Mouse (Mus musculus) olfactory bulb, adult 2 months (tissue): ENCODE data around the gene Slc22a3. TPM values are rescaled to one million over a fixed set of nuclear protein-coding genes. Genes with fewer than 3 reads are reported as not detected.

Experiments
- H3K27ac ChIP-seq: fragments of 200-500 bp; 2 replicates; pipeline ENCODE4 v1.5.1; 2012; ENCODE audit warnings: low read depth, low read length; ENCODE audit not compliant: insufficient read depth
- H3K4me1 ChIP-seq: fragments of 200-500 bp; 2 replicates; pipeline ENCODE4 v1.6.1; 2012; ENCODE audit warnings: low read length; ENCODE audit not compliant: control insufficient read depth, insufficient read depth
- H3K4me3 ChIP-seq: fragments of 200-500 bp; 2 replicates; pipeline ENCODE4 v1.5.1; 2012; ENCODE audit warnings: mild to moderate bottlenecking, low read depth, low read length, moderate library complexity; ENCODE audit not compliant: insufficient read depth
- CTCF ChIP-seq: fragments of 200-500 bp; IDR thresholded peaks from 2 replicates; pipeline ENCODE4 v1.5.1; 2012; ENCODE audit warnings: low read depth, mild to moderate bottlenecking, low read length, moderate library complexity; ENCODE audit not compliant: insufficient read depth
- POLR2A ChIP-seq: fragments of 200-500 bp; IDR thresholded peaks from 2 replicates; pipeline ENCODE4 v1.6.1; 2012; ENCODE audit warnings: mild to moderate bottlenecking, low read depth, low read length, moderate library complexity; ENCODE audit not compliant: insufficient read depth
- WGBS: fragments of 180-500 bp; shearing (Covaris S2); methylation state at CpG from one replicate; pipeline ENCODE4 v1.1.7; 2018; 5-methylcytosine and 5-hydroxymethylcytosine counted together
- polyA plus RNA-seq: library from polyadenylated mRNA; stranded (reverse); fragments of >200 nt; gene quantifications from 2 replicates; pipeline ENCODE4 v1.2.4, GENCODE M21; 2012; ENCODE audit warnings: low replicate concordance; ENCODE audit not compliant: missing spikeins, insufficient read depth, insufficient read length

Slc22a3 gene
- polyA plus RNA-seq, 1 experiment = not detected

DNA sequence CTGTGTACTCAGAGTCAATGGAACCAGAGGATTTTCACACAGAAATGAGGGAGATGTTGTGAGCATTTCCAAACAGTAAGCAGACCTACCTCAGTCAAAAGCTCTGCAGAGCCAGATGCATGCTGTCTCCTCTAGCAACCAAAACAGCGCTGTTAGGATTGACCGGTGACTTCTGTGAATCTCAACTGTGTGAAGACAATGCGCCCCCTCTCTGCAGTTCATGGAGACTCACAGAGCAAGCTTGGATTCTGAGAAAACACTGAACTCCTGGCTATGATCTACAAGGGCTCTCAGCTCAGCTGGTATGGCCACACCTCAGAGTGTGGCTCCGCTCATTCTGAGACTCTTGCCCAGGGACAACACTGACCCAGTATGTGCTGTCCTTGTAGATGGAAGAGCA is 56.3 kb downstream of the Slc22a3 start:
- Histone ChIP-seq H3K4me3 (no peak overlapping the region), H3K4me1 (no peaks in the 10 kb centered on the region), H3K27ac (no peak overlapping the region)
- 53% methylated on average over 4 of the region's 4 CpGs for WGBS
- TF ChIP-seq POLR2A (no peak), CTCF (no peak)

DNA sequence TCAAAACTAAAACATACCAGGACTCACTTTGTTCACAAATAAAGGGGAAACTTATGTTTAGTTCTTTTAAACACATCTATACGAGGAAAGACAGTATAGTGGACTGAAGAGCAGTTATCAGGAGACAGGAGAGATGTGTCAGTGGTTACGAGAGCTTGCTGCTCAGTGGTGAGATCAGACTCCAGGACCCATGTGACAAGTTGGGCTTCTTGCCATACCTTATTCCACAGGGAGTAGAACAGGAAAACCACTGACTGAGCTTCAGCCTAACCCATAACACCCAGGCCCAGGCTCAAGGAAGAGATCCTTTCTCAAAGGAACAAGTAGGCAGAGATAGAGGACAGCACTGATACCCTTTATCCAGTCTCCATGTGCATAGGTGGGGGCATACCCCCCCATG is 62.9 kb downstream of the Slc22a3 start:
- 87% methylated on average over 2 of the region's 2 CpGs for WGBS

DNA sequence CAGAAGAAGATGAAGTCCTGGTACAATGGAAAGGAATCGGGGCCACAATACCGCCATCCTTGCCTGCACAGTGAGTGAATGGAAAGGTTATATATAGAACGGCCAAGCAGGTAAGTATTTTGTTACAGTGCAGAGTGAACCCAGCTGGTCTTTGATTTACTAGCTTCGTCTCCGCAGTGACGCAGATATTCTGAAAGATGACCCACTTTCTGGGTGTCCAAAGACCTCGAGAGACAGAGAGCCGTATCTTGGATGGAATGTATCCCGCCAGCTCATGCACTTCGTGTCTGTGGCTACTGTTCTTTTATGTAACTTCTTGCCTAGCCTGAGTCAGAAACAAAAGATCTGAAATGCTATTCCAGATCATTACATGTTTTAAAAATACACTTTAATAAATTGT is 69.7 kb downstream of the Slc22a3 start:
- no peak overlapping the region for H3K27ac ChIP-seq
- no peak overlapping the region for H3K4me3 ChIP-seq
- no peaks in the 10 kb centered on the region for H3K4me1 ChIP-seq
- TF ChIP-seq POLR2A (no peak), CTCF (no peak)
- WGBS = 77% methylated on average over 10 of the region's 10 CpGs

More for the DNA sequence above, 62.9 kb downstream of the Slc22a3 start:
- Histone ChIP-seq H3K27ac (no peak overlapping the region), H3K4me1 (no peaks in the 10 kb centered on the region), H3K4me3 (no peak overlapping the region)
- TF ChIP-seq CTCF (no peak), POLR2A (no peak)

DNA sequence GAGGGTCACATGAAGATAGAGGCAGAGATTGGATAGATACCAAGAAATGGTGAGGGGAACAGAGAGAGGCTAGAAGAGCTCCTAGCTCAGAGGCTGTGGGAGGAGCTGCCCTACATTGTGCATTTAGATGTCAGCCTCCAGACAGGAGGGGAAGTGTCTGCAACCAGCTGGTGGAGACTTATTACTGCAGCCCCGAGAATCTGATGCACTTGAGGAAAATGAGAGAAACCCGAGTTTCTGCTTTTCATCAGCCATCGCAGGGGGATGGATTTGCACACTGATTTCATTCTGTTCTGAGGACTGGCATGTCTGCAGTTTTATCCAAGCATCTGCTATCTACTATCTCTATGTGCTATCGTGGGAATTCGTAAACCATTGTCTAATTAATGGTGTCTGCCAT is 75.8 kb downstream of the Slc22a3 start:
- Histone ChIP-seq H3K4me1 (peaks cover 12% of the 10 kb centered on the region), H3K27ac (peak overlapping the region; percentile 47), H3K4me3 (no peak overlapping the region)
- TF ChIP-seq CTCF (no peak), POLR2A (no peak)
- WGBS = 22% methylated on average over 5 of the region's 5 CpGs

DNA sequence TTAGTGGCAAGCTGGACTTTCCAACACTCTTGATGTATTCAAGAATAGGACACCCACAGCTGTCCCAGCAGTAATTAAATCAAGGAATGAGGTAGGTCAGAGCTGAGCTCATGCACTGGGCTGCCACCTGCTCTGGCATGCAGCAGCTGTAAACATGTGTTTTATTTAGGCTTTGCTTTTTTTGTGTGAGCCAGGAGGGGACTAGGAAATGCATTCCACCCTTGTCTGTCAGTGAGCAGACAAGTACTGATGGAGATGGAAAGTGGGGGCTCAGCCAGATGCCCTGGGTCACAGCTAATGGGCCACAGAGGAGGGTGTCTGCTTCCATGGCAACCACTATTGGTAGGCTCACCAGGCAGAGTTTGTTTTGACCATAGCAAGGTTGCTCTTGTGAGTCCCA is 79.1 kb downstream of the Slc22a3 start:
- H3K27ac ChIP-seq = no peak overlapping the region
- no peak overlapping the region for H3K4me3 ChIP-seq
- peaks cover 12% of the 10 kb centered on the region for H3K4me1 ChIP-seq
- TF ChIP-seq CTCF = no peak
- TF ChIP-seq POLR2A = no peak

DNA sequence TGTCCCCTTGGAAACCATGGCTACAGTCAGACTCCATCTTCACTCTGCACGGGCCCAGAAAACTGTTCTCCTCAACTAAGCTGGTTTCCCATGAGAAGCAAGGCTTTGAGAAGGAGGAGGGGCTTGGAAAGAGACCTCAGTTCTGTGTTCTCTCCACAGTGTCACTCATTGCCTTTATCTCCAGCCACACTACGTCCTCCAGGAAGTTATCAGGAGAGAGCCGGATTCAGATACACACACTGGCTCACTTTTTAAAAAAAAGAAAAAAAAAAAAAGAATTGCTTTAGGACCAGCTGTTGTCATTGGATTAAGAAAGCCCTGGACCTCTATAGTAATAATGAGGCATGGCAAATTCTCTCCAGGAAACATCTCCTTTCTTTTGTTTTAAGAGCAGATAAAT is 80.3 kb downstream of the Slc22a3 start:
- H3K27ac ChIP-seq = no peak overlapping the region
- 62% methylated on average over 3 of the region's 3 CpGs for WGBS
- TF ChIP-seq POLR2A (no peak), CTCF (no peak)

DNA sequence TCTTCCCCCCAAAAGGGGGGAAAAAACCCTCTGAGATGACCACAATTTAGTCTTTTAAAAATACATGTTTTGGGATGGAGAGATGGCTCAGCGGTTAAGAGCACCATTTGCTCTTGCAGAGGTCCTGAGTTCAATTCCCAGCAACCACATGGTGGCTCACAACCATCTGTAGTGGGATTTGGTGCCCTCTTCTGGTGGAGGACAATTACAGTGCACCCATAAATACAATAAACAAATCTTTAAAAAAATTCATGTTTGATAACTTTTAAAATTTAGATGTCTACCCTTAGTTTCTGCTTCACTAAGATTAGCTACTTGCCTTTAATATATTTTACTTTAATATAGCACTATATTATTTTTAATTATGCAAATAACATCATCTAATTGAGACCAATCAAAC is 85.4 kb downstream of the Slc22a3 start:
- Histone ChIP-seq H3K27ac (no peak overlapping the region), H3K4me3 (no peak overlapping the region), H3K4me1 (no peaks in the 10 kb centered on the region)
- TF ChIP-seq CTCF (no peak), POLR2A (no peak)
- WGBS = 84% methylated on average over 1 of the region's 1 CpGs

More for the DNA sequence above, 80.3 kb downstream of the Slc22a3 start:
- H3K4me3 ChIP-seq = no peak overlapping the region
- peaks cover 9% of the 10 kb centered on the region for H3K4me1 ChIP-seq

DNA sequence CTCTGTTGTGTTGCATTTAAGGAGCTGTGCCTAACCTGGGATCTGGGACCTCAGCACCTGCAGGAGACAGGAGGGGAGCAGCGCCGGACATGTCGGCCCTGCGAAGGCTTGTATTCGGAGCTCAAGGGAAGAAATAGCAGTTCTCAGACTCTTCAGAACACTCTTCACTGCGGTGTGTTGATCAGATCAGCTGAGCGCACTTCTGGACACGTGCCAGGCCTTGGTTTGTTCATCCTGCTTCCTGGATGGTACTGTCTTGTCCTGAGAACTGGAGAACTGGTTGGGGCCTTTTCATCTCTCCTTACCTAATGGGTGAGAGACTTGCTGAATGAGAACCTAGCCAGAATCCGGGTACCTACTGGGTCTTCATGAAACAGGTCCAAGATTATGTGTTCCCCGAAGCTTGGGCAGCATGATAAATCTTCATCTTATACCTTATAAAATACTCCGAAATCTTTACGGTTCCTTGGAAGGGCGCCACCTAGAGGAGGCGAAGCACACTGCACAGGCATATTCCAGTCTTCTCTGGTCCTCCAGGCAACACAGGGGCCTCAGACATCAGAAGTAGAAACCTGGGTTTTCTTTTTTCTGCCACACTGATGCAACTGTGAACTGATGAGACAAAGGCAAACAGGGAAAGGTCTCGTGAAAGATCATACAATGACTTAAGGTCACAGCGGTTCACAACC is 86.5 kb downstream of the Slc22a3 start:
- no peak overlapping the region for H3K27ac ChIP-seq
- 65% methylated on average over 16 of the region's 16 CpGs for WGBS

DNA sequence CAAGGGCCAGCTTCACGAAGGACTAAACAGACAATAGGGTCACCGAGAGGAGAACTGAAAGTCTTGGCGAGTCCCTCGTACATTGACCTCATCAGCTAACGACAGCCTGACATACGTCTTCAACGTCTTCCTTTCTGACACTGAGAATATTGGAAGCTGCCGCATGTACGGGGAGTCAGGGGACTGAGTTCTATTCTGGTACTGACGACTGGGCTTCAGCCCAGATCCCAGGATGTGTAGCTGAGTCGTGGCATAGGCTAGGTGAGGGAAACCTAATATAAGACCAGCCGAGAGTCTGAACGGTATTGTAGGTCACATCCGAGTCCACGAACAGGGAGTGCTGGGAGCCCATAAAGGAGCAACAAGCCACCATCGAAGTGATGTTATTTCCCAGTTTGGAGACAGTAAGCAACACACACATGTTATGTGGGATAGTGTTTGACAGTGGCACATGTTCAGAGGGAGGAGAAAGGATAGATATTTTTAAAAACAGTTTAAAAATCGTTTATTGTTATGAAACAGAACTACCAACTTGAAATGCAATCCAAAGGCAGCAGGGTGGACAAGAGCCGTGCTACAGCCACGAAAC is 87.9 kb downstream of the Slc22a3 start:
- TF ChIP-seq POLR2A (no peak), CTCF (no peak)
- Histone ChIP-seq H3K4me1 (0 out of 2 replicates have a peak, but pooled peaks cover 2% of the 10 kb centered on the region), H3K4me3 (no peak overlapping the region), H3K27ac (no peak overlapping the region)
- 74% methylated on average over 19 of the region's 19 CpGs for WGBS

More for the DNA sequence above, 86.5 kb downstream of the Slc22a3 start:
- H3K4me1 ChIP-seq = 0 out of 2 replicates have a peak, but pooled peaks cover 2% of the 10 kb centered on the region
- TF ChIP-seq POLR2A (no peak), CTCF (no peak)
- H3K4me3 ChIP-seq = no peak overlapping the region
